Comparison of ENCODE assay signal across 31 mouse cellular contexts in the genomic region with DNA sequence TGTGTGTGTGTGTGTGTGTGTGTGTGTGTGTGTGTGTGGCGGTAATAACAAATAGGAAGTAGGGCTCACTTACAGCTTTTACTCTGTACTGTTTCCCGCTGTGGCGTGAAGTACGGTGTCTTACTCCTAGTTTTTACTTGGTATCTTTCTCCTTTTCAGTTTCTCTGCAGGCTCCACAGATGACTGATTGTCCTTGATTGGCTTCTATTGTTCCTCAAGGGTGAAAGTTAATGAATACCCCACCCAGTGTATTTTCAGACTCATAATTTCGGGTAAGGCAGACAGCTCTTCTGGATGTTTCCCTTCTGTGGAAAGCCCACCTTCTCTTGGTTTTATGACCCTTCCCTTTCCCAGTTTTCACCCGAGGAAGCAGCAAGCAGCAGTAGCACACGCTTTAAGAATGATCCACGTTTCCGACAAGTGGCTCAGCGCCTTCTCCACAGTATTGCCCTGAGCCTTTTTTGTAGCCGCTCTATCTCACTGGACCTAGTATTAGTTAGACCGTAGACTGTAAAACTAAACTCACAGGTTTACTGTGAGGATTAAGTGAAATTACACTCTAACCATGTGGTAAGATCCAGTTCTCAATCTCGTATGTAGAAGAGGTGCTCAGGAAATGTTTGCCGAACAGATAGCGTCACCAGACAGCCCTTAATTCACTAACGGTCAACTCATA. TPM values are rescaled to one million over a fixed set of nuclear protein-coding genes. Genes with fewer than 3 reads are reported as not detected.
DNase-seq lines count a peak whose midpoint lies in the region; ATAC-seq and TF ChIP-seq lines count a peak whose summit lies in the region.
"Had no signal": no experiment of that assay in that cellular context is flagged by ENCODE, and none has a peak within 500 bp of the region (broad histone marks: within the 10 kb centered on the region; RNA-seq: fewer than 3 reads in every experiment).

No protein-coding gene starts in this region.

- H3K36me3 ChIP-seq in kidney, adult 2 months (ENCODE audit: control insufficient read depth, insufficient read depth, low read length) = no peaks in the 10 kb centered on the region
- no peaks in the 10 kb centered on the region for H3K36me3 ChIP-seq in kidney, embryonic 15.5 days
- H3K36me3 ChIP-seq in E14TG2a.4 (ENCODE audit: insufficient read depth, low read length) = no peaks in the 10 kb centered on the region
- H3K36me3 ChIP-seq: embryonic facial prominence, embryonic 10.5 days; embryonic facial prominence, embryonic 13.5 days; forebrain, embryonic 12.5 days; forebrain, embryonic 15.5 days; hindbrain, embryonic 12.5 days; hindbrain, embryonic 15.5 days had no signal

- peak; percentile 71 for ATAC-seq in kidney, embryonic 15.5 days (replicated peaks; ENCODE audit: low FRiP score)
- no peak for ATAC-seq in activated CD4-positive, CD25-positive, alpha-beta regulatory T cell, adult 4 months
- ATAC-seq: forebrain, embryonic 15.5 days had no signal

- peak; percentile 24 for DNase-seq in kidney, adult 2 months
- DNase-seq in kidney, postnatal 10 days = no peak
- DNase-seq in kidney, postnatal 4 days = no peak
- peak; percentile 83 for DNase-seq in R1 (ENCODE audit: low read depth, low spot score)
- no peak for DNase-seq in gastrocnemius, postnatal 14 days
- DNase-seq: adrenal gland, adult 8-10 months; adrenal gland, postnatal 25 days; B cell, adult 2 months; cerebellum, adult 11-12 months; cerebellum, adult 8-10 months; cerebellum, postnatal 10 days; cerebellum, postnatal 36 days; embryo, embryonic 11 days; gastrocnemius, postnatal 10 days had no signal

- no peak for TF ChIP-seq CTCF in kidney, adult 2 months (conservative IDR thresholded peaks at IDR 0.05; ENCODE audit: insufficient read depth, insufficient read length, low read depth, low read length)
- no peak for TF ChIP-seq CTCF in E14TG2a.4 (conservative IDR thresholded peaks at IDR 0.05; ENCODE audit: low read length)

- intact Hi-C loops in gastrocnemius, postnatal 14 days (cut with DNase I; ENCODE audit: low total_unique reads) = no loop called here

- 37% methylated on average over 16 of the region's 16 CpGs for WGBS in kidney, adult 2 months
- WGBS in kidney, embryonic 15.5 days = 70% methylated on average over 16 of the region's 16 CpGs

- no peaks in the 10 kb centered on the region for H3K4me1 ChIP-seq in kidney, adult 2 months (ENCODE audit: control insufficient read depth, insufficient read depth, low read length)
- H3K4me1 ChIP-seq in kidney, embryonic 15.5 days = no peaks in the 10 kb centered on the region; the same call in 1 of the 2 replicates
- peaks cover 67% of the 10 kb centered on the region for H3K4me1 ChIP-seq in E14TG2a.4 (replicated peaks; ENCODE audit: low read depth, low read length)
- H3K4me1 ChIP-seq: embryonic facial prominence, embryonic 10.5 days; embryonic facial prominence, embryonic 13.5 days; forebrain, embryonic 15.5 days; hindbrain, embryonic 12.5 days; hindbrain, embryonic 15.5 days had no signal

- H3K4me3 ChIP-seq in kidney, adult 2 months (ENCODE audit: insufficient read depth, low read depth, low read length) = peak overlapping the region; percentile 1
- no peak overlapping the region for H3K4me3 ChIP-seq in kidney, embryonic 15.5 days (replicated peaks)
- peak overlapping the region; percentile 71 for H3K4me3 ChIP-seq in E14TG2a.4 (replicated peaks; ENCODE audit: low read length)
- H3K4me3 ChIP-seq: embryonic facial prominence, embryonic 10.5 days; embryonic facial prominence, embryonic 13.5 days; erythroblast, embryonic 14.5 days; forebrain, embryonic 12.5 days; forebrain, embryonic 15.5 days; hindbrain, embryonic 12.5 days; hindbrain, embryonic 15.5 days had no signal

- H3K9ac ChIP-seq in kidney, embryonic 15.5 days = no peak overlapping the region
- H3K9ac ChIP-seq: embryonic facial prominence, embryonic 13.5 days; forebrain, embryonic 12.5 days; forebrain, embryonic 15.5 days; hindbrain, embryonic 12.5 days; hindbrain, embryonic 15.5 days had no signal

- no peaks in the 10 kb centered on the region for H3K27me3 ChIP-seq in kidney, adult 2 months (replicated peaks; ENCODE audit: control insufficient read depth, insufficient read depth, low read length)
- no peaks in the 10 kb centered on the region for H3K27me3 ChIP-seq in kidney, embryonic 15.5 days
- H3K27me3 ChIP-seq in E14TG2a.4 (ENCODE audit: insufficient read depth, low read length) = no peaks in the 10 kb centered on the region
- H3K27me3 ChIP-seq: CH12.LX; embryonic facial prominence, embryonic 13.5 days; forebrain, embryonic 12.5 days; forebrain, embryonic 15.5 days; hindbrain, embryonic 12.5 days; hindbrain, embryonic 15.5 days had no signal

- H3K9me3 ChIP-seq in kidney, embryonic 15.5 days (replicated peaks) = no peaks in the 10 kb centered on the region
- no peaks in the 10 kb centered on the region for H3K9me3 ChIP-seq in E14TG2a.4 (ENCODE audit: low read length)
- H3K9me3 ChIP-seq: embryonic facial prominence, embryonic 10.5 days; embryonic facial prominence, embryonic 13.5 days; forebrain, embryonic 12.5 days; forebrain, embryonic 15.5 days; hindbrain, embryonic 12.5 days; hindbrain, embryonic 15.5 days had no signal

- H3K4me2 ChIP-seq in kidney, embryonic 15.5 days = peak overlapping the region; percentile 27
- H3K4me2 ChIP-seq: embryonic facial prominence, embryonic 13.5 days; forebrain, embryonic 12.5 days; forebrain, embryonic 15.5 days; heart, embryonic 11.5 days; hindbrain, embryonic 12.5 days; hindbrain, embryonic 15.5 days had no signal

- no peak for TF ChIP-seq POLR2A in kidney, adult 2 months (IDR thresholded peaks at IDR 0.05; ENCODE audit: low read depth, low read length)

- no peak overlapping the region for H3K27ac ChIP-seq in kidney, adult 2 months (ENCODE audit: insufficient read depth, low read depth, low read length)
- peak overlapping the region; percentile 66 for H3K27ac ChIP-seq in kidney, embryonic 15.5 days
- H3K27ac ChIP-seq: embryonic facial prominence, embryonic 10.5 days; embryonic facial prominence, embryonic 13.5 days; forebrain, embryonic 12.5 days; forebrain, embryonic 15.5 days; hindbrain, embryonic 12.5 days; hindbrain, embryonic 15.5 days had no signal

RNA-seq across cellular contexts. Expression of a gene that starts 23.7 kb away (rescaled TPM):
- 0.98 and 1.4 TPM in 2 replicates for polyA plus RNA-seq in kidney, adult 2 months (2012; rRNA removed)
- polyA plus RNA-seq in kidney, embryonic 15.5 days (2015; fragmentation: Nextera tagmentation; extraction: Ambion mirVana) = 10.8 and 11.6 TPM in 2 replicates
- total RNA-seq in gastrocnemius, postnatal 14 days (2021) = 1 to 10 TPM; 2.8 to 3.3 TPM
- polyA plus RNA-seq in activated CD4-positive, CD25-positive, alpha-beta regulatory T cell, adult 4 months (2017; shearing (Covaris generic)) = 10 to 100 TPM; 15.8 to 19.6 TPM

RNA-seq across cellular contexts. Expression of a gene that starts 23.8 kb away (rescaled TPM):
- polyA plus RNA-seq in kidney, adult 2 months (2012; rRNA removed) = 0.49 and 1.0 TPM in 2 replicates
- 27.7 and 29.2 TPM in 2 replicates for polyA plus RNA-seq in kidney, embryonic 15.5 days (2015; fragmentation: Nextera tagmentation; extraction: Ambion mirVana)
- total RNA-seq in gastrocnemius, postnatal 14 days (2021) = 1 to 10 TPM in 1 of 2 experiments, under 1 TPM in 1; 0.62 to 1.2 TPM
- polyA plus RNA-seq in activated CD4-positive, CD25-positive, alpha-beta regulatory T cell, adult 4 months (2017; shearing (Covaris generic)) = 1 to 10 TPM; 3.2 to 5.6 TPM

RNA-seq across cellular contexts. Expression of a gene that starts 29.7 kb away (rescaled TPM):
- 0.37 and 0.42 TPM in 2 replicates for polyA plus RNA-seq in kidney, adult 2 months (2012; rRNA removed)
- 0.10 and 0.17 TPM in 2 replicates for polyA plus RNA-seq in kidney, embryonic 15.5 days (2015; fragmentation: Nextera tagmentation; extraction: Ambion mirVana)
- not detected for total RNA-seq in gastrocnemius, postnatal 14 days (2021)
- not detected for polyA plus RNA-seq in activated CD4-positive, CD25-positive, alpha-beta regulatory T cell, adult 4 months (2017; shearing (Covaris generic))
- total RNA-seq: CH12.LX; ES-E14; gastrocnemius, adult 18-20 months; gastrocnemius, postnatal 10 days; hematopoietic stem cell, adult 5-6 weeks had no signal
- polyA plus RNA-seq: cortical plate, adult 2 months; embryonic facial prominence, embryonic 10.5 days; embryonic facial prominence, embryonic 13.5 days; erythroblast, embryonic 14.5 days; forebrain, embryonic 12.5 days; forebrain, embryonic 15.5 days; hindbrain, embryonic 12.5 days; hindbrain, embryonic 15.5 days had no signal

RNA-seq across cellular contexts. Expression of a gene that starts 43.4 kb away (rescaled TPM):
- polyA plus RNA-seq in kidney, adult 2 months (2012; rRNA removed) = 0.33 and 7.3 TPM in 2 replicates
- 0.46 and 0.49 TPM in 2 replicates for polyA plus RNA-seq in kidney, embryonic 15.5 days (2015; fragmentation: Nextera tagmentation; extraction: Ambion mirVana)
- under 1 TPM; 0.24 to 0.29 TPM for total RNA-seq in gastrocnemius, postnatal 14 days (2021)
- polyA plus RNA-seq in activated CD4-positive, CD25-positive, alpha-beta regulatory T cell, adult 4 months (2017; shearing (Covaris generic)) = 100 to 1,000 TPM; 486 to 518 TPM
- total RNA-seq: CH12.LX; gastrocnemius, adult 18-20 months had no signal
- polyA plus RNA-seq: embryonic facial prominence, embryonic 10.5 days; erythroblast, embryonic 14.5 days; forebrain, embryonic 12.5 days; heart, embryonic 14.5 days had no signal

Comparison
In these comparisons a context has a peak if more than half of its experiments do, and no peak if none do; other contexts are left out.
1. DNase-seq: peak in kidney, adult 2 months (single experiment) and R1 (single experiment); none in kidney, postnatal 10 days (single experiment), kidney, postnatal 4 days (0 of 2) and gastrocnemius, postnatal 14 days (single experiment).